Mouse (Mus musculus) brown adipose tissue, adult 24 weeks (tissue): ENCODE measurements around the gene Rsph6a. TPM values are rescaled to one million over a fixed set of nuclear protein-coding genes. Genes with fewer than 3 reads are reported as not detected.

ENCODE experiments used
- polyA plus RNA-seq: library from polyadenylated mRNA; stranded (reverse); fragments of >200 nt; gene quantifications from 2 replicates; pipeline ENCODE4 v1.2.4, GENCODE M21; 2012; ENCODE audit not compliant: missing spikeins, insufficient read depth, insufficient read length

Gene Rsph6a
- polyA plus RNA-seq, 1 experiment, result not detected

Other genes starting within 250 kb of the Rsph6a start
- not detected in 2 replicates for gene Psg17, start 233.1 kb upstream of the Rsph6a start, polyA plus RNA-seq
- 1.6 and 2.0 TPM in 2 replicates for gene Mill2, start 214.7 kb upstream of the Rsph6a start, polyA plus RNA-seq
- gene Pglyrp1, start 183.4 kb upstream of the Rsph6a start, polyA plus RNA-seq, result 2.0 and 2.8 TPM in 2 replicates
- 4.4 and 6.3 TPM in 2 replicates for gene Ccdc61, start 144.3 kb upstream of the Rsph6a start, polyA plus RNA-seq
- gene Nova2, start 128.8 kb upstream of the Rsph6a start, polyA plus RNA-seq, result 1.1 and 1.6 TPM in 2 replicates
- gene Nanos2, start 67.3 kb upstream of the Rsph6a start, polyA plus RNA-seq, result not detected in 2 replicates
- 2.7 and 6.0 TPM in 2 replicates for gene Mypop, start 63.4 kb upstream of the Rsph6a start, polyA plus RNA-seq
- 7.9 and 11.4 TPM in 2 replicates for gene Irf2bp1, start 50.6 kb upstream of the Rsph6a start, polyA plus RNA-seq
- gene Foxa3, start 31.2 kb upstream of the Rsph6a start, polyA plus RNA-seq, result not detected in 2 replicates
- 28.1 and 42.9 TPM in 2 replicates for gene Sympk, start 30.3 kb upstream of the Rsph6a start, polyA plus RNA-seq
- 9.6 and 12.0 TPM in 2 replicates for gene Dmwd, start 21.5 kb downstream of the Rsph6a start, polyA plus RNA-seq
- gene Dmpk, start 29.2 kb downstream of the Rsph6a start, polyA plus RNA-seq, result 50.7 and 72.5 TPM in 2 replicates
- gene Six5, start 39.9 kb downstream of the Rsph6a start, polyA plus RNA-seq, result 6.2 and 7.1 TPM in 2 replicates
- gene Gm4969, start 63.7 kb downstream of the Rsph6a start, polyA plus RNA-seq, result not detected in 2 replicates
- 1.7 and 3.3 TPM in 2 replicates for gene Fbxo46, start 65.2 kb downstream of the Rsph6a start, polyA plus RNA-seq
- 7.5 and 9.1 TPM in 2 replicates for gene Qpctl, start 94.6 kb downstream of the Rsph6a start, polyA plus RNA-seq
- gene Snrpd2, start 95.0 kb downstream of the Rsph6a start, polyA plus RNA-seq, result 30.3 and 42.2 TPM in 2 replicates
- 0.44 TPM in 1 of 2 replicates, not detected in the other for gene Gipr, start 111.4 kb downstream of the Rsph6a start, polyA plus RNA-seq
- 7.7 and 9.2 TPM in 2 replicates for gene Eml2, start 121.7 kb downstream of the Rsph6a start, polyA plus RNA-seq
- gene Gpr4, start 157.8 kb downstream of the Rsph6a start, polyA plus RNA-seq, result 3.8 and 4.7 TPM in 2 replicates
- 28.9 and 29.2 TPM in 2 replicates for gene Opa3, start 173.6 kb downstream of the Rsph6a start, polyA plus RNA-seq
- 13.4 and 19.2 TPM in 2 replicates for gene Vasp, start 217.1 kb downstream of the Rsph6a start, polyA plus RNA-seq
- gene Ppm1n, start 225.4 kb downstream of the Rsph6a start, polyA plus RNA-seq, result not detected in 2 replicates
- 14.9 and 16.6 TPM in 2 replicates for gene Rtn2, start 227.9 kb downstream of the Rsph6a start, polyA plus RNA-seq